Mouse (Mus musculus) bone marrow macrophage, adult 2 months (primary cell): ENCODE measurements at regions not wholly inside any gene's neighbourhood (a gene's known extent, or its start where the extent isn't known, plus 50 kb on each side); places are given as distances from the start of the nearest gene placed in this dataset.

Experiments
- CTCF ChIP-seq: IDR thresholded peaks from 2 replicates; pipeline ENCODE4 v1.5.1; 2012; ENCODE audit warnings: low read depth, mild to moderate bottlenecking, low read length, moderate library complexity
- POLR2A ChIP-seq: IDR thresholded peaks from 2 replicates; pipeline ENCODE4 v1.6.1; 2012; ENCODE audit warnings: mild to moderate bottlenecking, low read depth, low read length, borderline replicate concordance

- no peak for TF ChIP-seq CTCF
- TF ChIP-seq POLR2A: no peak
These were observed 142.1 kb downstream of the Rnd3 start for GRCm38 (mm10) chr2:51006818-51007217.
